Mouse (Mus musculus) kidney, adult 2 months (tissue): ENCODE measurements around the gene Utp20.

Source experiments
- CTCF ChIP-seq: fragments of 200-500 bp; conservative IDR thresholded peaks from 2 replicates; pipeline ENCODE4 v1.5.1; 2011; ENCODE audit warnings: low read depth, mild to moderate bottlenecking, control low read depth, low read length, moderate library complexity, mixed read lengths; ENCODE audit not compliant: insufficient read depth, insufficient read length
- POLR2A ChIP-seq: fragments of 200-500 bp; IDR thresholded peaks from one replicate; pipeline ENCODE4 v1.6.1; 2011; ENCODE audit warnings: low read depth, low read length, control low read depth

DNA sequence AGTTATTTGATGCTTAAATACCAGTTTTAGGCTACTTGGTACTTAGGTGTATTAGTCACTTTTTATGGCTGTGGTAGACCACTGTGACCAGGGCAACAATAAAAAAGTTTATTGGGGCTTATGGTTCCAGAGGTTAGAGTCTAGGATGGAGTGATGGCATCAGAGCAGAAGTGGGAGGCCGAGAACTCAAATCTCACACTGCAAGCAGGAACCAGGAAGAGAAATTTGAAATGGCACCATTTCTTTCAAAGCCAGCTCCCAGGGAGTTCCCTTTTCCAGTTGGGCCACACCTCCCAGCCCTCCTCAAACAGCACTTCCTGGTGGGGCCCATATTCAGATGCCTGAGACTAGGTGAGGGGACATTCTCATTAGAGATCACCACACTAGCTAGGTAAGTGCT lies 86.8 kb downstream of the Utp20 start:
- TF ChIP-seq CTCF (no peak), POLR2A (no peak)
